Mouse (Mus musculus) hematopoietic stem cell, adult 5-6 weeks (primary cell): ENCODE measurements around the gene Cyp39a1. TPM values are rescaled to one million over a fixed set of nuclear protein-coding genes. Genes with fewer than 3 reads are reported as not detected.

Experiments
- ATAC-seq, 2 experiments: fragments of 125-278 bp in 1 of 2; replicated peaks in 1 of 2; 2 replicates each; pipeline ENCODE4 v1.8.0; 2016 to 2017; ENCODE audit warnings: inconsistent platforms in 2 of 2, mild to moderate bottlenecking in 2 of 2, moderate number of reproducible peaks in 2 of 2, low read depth in 1 of 2, moderate TSS enrichment in 1 of 2; ENCODE audit not compliant: low FRiP score in 2 of 2, poor library complexity in 2 of 2, severe bottlenecking in 2 of 2, insufficient read depth in 1 of 2, low TSS enrichment in 1 of 2
- total RNA-seq: library from RNA; stranded (forward); fragments of 172-1452, 232-1000 nt; gene quantifications from 2 replicates; pipeline ENCODE4 v1.2.3, GENCODE M21; 2017

Cyp39a1 gene
- 1.4 and 4.2 TPM in 2 replicates for total RNA-seq

- ATAC-seq = peak in 1 of 2 experiments; percentile 19; a peak in 1 of 4 replicates
Observed at GRCm38 (mm10) chr17:43667290-43667843, at the start of gene Cyp39a1. Gene Cyp39a1, plus strand, starts transcription at chr17:43667425.

GRCm38 (mm10) chr17:43619156-43619555 lies 48.1 kb upstream of the Cyp39a1 start:
- no peak for ATAC-seq

GRCm38 (mm10) chr17:43622076-43622475 lies 45.1 kb upstream of the Cyp39a1 start:
- no peak for ATAC-seq

- no peak for ATAC-seq
Observed at GRCm38 (mm10) chr17:43628246-43628645, 39.0 kb upstream of the Cyp39a1 start.

- ATAC-seq = 0 out of 4 replicates have a peak, but pooled peaks of 1 of the 2 experiments have one; percentile 25
Observed at GRCm38 (mm10) chr17:43629026-43629495, 38.2 kb upstream of the Cyp39a1 start.

- ATAC-seq = peak in 1 of 2 experiments; percentile 27; a peak in 1 of 4 replicates
Observed at GRCm38 (mm10) chr17:43629496-43630426, 37.5 kb upstream of the Cyp39a1 start, which contains the start of gene Tdrd6. Gene Tdrd6, minus strand, starts transcription at chr17:43630299.

GRCm38 (mm10) chr17:43630427-43630760 lies 36.8 kb upstream of the Cyp39a1 start:
- no peak for ATAC-seq

GRCm38 (mm10) chr17:43637146-43637545 lies 30.1 kb upstream of the Cyp39a1 start:
- ATAC-seq = no peak

- ATAC-seq = no peak
Observed at GRCm38 (mm10) chr17:43640825-43641224, 26.4 kb upstream of the Cyp39a1 start.

GRCm38 (mm10) chr17:43643191-43643590 lies 24.0 kb upstream of the Cyp39a1 start:
- ATAC-seq = no peak

- ATAC-seq = peak in 1 of 2 experiments; percentile 27; a peak in 1 of 4 replicates
Observed at GRCm38 (mm10) chr17:43644375-43644774, 22.9 kb upstream of the Cyp39a1 start.

GRCm38 (mm10) chr17:43645136-43645535 lies 22.1 kb upstream of the Cyp39a1 start:
- 0 out of 4 replicates have a peak, but pooled peaks of 1 of the 2 experiments have one; percentile 17 for ATAC-seq

- no peak for ATAC-seq
Observed at GRCm38 (mm10) chr17:43646925-43647324, 20.3 kb upstream of the Cyp39a1 start.

- peak; percentile 36 to 37; a peak in 2 of 4 replicates for ATAC-seq
Observed at GRCm38 (mm10) chr17:43649641-43650436, 17.4 kb upstream of the Cyp39a1 start.

GRCm38 (mm10) chr17:43651314-43652046 lies 15.7 kb upstream of the Cyp39a1 start:
- peak; percentile 29 to 49; a peak in 2 of 4 replicates for ATAC-seq

GRCm38 (mm10) chr17:43666576-43667289 lies 492 bp upstream of the Cyp39a1 start, which contains the start of gene Slc25a27:
Gene Slc25a27, minus strand, starts transcription at chr17:43667214.
- ATAC-seq = peak; percentile 98 to 99
